Mouse (Mus musculus): ENCODE measurements around the gene Gm20708.

Gene Gm20708

DNA sequence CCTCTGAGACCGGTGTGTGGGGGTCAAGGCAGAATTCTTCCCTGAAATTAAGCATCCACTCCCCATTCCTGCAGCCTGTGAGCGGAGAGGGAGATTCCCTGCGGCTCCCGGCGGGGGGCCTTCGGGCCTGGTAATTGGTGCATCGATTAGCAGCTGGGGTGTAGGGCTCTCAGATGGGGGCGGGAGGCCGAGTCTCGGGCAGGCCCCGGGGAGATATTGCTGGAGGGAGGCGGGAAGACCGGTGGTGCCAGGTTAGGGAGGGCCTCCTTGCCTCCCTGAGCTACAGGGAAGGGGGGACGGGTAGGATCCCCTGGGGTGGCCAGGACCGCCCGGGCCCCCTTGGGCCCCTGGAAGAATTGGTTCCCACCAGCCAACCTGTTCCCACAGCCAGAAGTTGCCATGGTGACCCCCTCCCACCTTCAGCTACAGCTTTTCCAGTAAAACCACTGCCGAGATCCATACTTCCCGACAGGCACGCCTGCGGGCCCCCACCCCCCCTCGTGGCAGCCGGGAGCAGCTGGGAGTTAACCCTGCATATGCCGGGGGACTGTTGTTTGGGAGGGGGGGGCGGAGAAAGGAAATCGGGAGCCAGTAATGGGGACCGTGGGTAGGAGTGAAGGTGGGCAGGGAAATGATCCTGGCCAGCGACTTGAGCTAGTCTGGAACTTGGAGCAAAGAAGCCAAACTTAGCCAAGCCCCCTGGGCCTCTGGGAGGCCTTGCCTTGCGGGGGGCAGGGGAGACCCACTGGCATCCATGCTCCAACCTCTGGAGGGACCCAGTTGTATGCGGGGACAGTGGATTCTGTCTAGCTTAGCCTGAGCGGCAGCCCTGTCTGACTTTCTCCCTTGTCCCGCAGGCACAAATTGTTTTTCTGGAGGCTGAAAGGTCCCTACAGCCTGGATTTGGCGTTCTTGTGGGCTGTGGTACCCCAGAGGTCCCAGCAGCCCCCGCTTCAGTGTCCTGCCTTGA lies 79.7 kb downstream of the Gm20708 start:
- peak; percentile 58 for DNase-seq (ENCODE audit: extremely low spot score, low spot score)

Measured in neural tube, embryonic 10.5 days (tissue).